ENCODE assay signal across 26 mouse cellular contexts in genomic region chr14:18425887-18426286, GRCm38 (mm10).
"Had no signal": no experiment of that assay in that cellular context is flagged by ENCODE, and none has a peak within 500 bp of the region (broad histone marks: within the 10 kb centered on the region; RNA-seq: fewer than 3 reads in every experiment).

No protein-coding gene starts in this region.

- ATAC-seq: hindbrain, embryonic 16.5 days; intestine, embryonic 15.5 days; intestine, postnatal 0 days had no signal

- H3K9me3 ChIP-seq: heart, embryonic 13.5 days; heart, embryonic 15.5 days; intestine, embryonic 15.5 days; kidney, embryonic 15.5 days; limb, embryonic 10.5 days; limb, embryonic 12.5 days; liver, embryonic 13.5 days; liver, embryonic 15.5 days had no signal

- H3K27ac ChIP-seq: heart, adult 2 months; heart, embryonic 13.5 days; heart, embryonic 15.5 days; hindbrain, embryonic 12.5 days; hindbrain, embryonic 14.5 days; intestine, embryonic 15.5 days; kidney, embryonic 15.5 days; kidney, postnatal 0 days; limb, embryonic 10.5 days; limb, embryonic 12.5 days; liver, embryonic 13.5 days; liver, embryonic 15.5 days had no signal

- H3K4me1 ChIP-seq: heart, embryonic 13.5 days; heart, embryonic 15.5 days; hindbrain, embryonic 12.5 days; intestine, embryonic 15.5 days; kidney, embryonic 15.5 days; limb, embryonic 10.5 days; limb, embryonic 12.5 days; liver, embryonic 13.5 days; liver, embryonic 15.5 days had no signal

- DNase-seq: gastrocnemius, postnatal 14 days; gastrocnemius, postnatal 36 days; heart, adult 11 months; heart, adult 2 months; heart, postnatal 14 days; heart, postnatal 36 days; kidney, adult 18-20 months; kidney, adult 8-10 months; kidney, postnatal 14 days; kidney, postnatal 36 days; layer of hippocampus, adult 9-11 months; layer of hippocampus, postnatal 36 days; liver; liver, embryonic 13.5 days had no signal

- H3K4me3 ChIP-seq: heart, adult 2 months; heart, embryonic 13.5 days; heart, embryonic 15.5 days; hindbrain, embryonic 12.5 days; intestine, embryonic 15.5 days; kidney, embryonic 15.5 days; limb, embryonic 10.5 days; limb, embryonic 12.5 days; liver, embryonic 13.5 days; liver, embryonic 15.5 days had no signal

- H3K36me3 ChIP-seq: heart, embryonic 13.5 days; heart, embryonic 15.5 days; hindbrain, embryonic 12.5 days; intestine, embryonic 15.5 days; kidney, embryonic 15.5 days; limb, embryonic 10.5 days; limb, embryonic 12.5 days; liver, embryonic 13.5 days; liver, embryonic 15.5 days had no signal

- H3K27me3 ChIP-seq: heart, embryonic 13.5 days; heart, embryonic 15.5 days; hindbrain, embryonic 12.5 days; intestine, embryonic 15.5 days; kidney, embryonic 15.5 days; limb, embryonic 12.5 days; liver, embryonic 13.5 days; liver, embryonic 15.5 days had no signal
